Mouse (Mus musculus) G1E (cell line): ENCODE data around the gene Elf5.

Experiments
- CTCF ChIP-seq: IDR thresholded peaks from 2 replicates; pipeline ENCODE4 v1.5.1; 2012; ENCODE audit warnings: low read depth, low read length, inconsistent platforms, mixed read lengths
- GATA1 ChIP-seq: IDR thresholded peaks from 2 replicates; pipeline ENCODE4 v1.6.1; 2012; ENCODE audit warnings: borderline replicate concordance, low read length, inconsistent platforms, mixed read lengths
- TAL1 ChIP-seq: conservative IDR thresholded peaks from 2 replicates; pipeline ENCODE4 v1.6.1; 2012; ENCODE audit warnings: low read depth, low read length, inconsistent platforms, mixed read lengths

- TF ChIP-seq CTCF (no peak), TAL1 (no peak), GATA1 (no peak)
These were observed 37.6 kb downstream of the Elf5 start for GRCm38 (mm10) chr2:103448947-103449560.
